Mouse (Mus musculus) midbrain, embryonic 13.5 days (tissue): ENCODE measurements at regions not wholly inside any gene's neighbourhood (a gene's known extent, or its start where the extent isn't known, plus 50 kb on each side); places are given as distances from the start of the nearest gene placed in this dataset.

Experiments
- ATAC-seq: fragments of 200-750 bp; cut with Nextera tagmentation; 2 replicates; pipeline ENCODE4 v1.8.0; 2017; ENCODE audit warnings: mild to moderate bottlenecking, moderate TSS enrichment, moderate library complexity
- H3K27ac ChIP-seq: fragments of 300-500 bp; sonication (generic); 2 replicates; pipeline ENCODE4 v1.5.1; 2015; ENCODE audit warnings: inconsistent platforms, mild to moderate bottlenecking, moderate library complexity
- H3K27me3 ChIP-seq: fragments of 300-500 bp; sonication (generic); 2 replicates; pipeline ENCODE4 v1.6.1; 2015; ENCODE audit warnings: mild to moderate bottlenecking, inconsistent platforms
- H3K36me3 ChIP-seq: fragments of 300-500 bp; sonication (generic); 2 replicates; pipeline ENCODE4 v1.6.1; 2015; ENCODE audit warnings: mild to moderate bottlenecking, inconsistent platforms
- H3K4me1 ChIP-seq: fragments of 300-500 bp; sonication (generic); replicated peaks from 2 replicates; pipeline ENCODE4 v1.6.1; 2015; ENCODE audit warnings: inconsistent platforms
- H3K4me2 ChIP-seq: fragments of 300-500 bp; sonication (generic); replicated peaks from 2 replicates; pipeline ENCODE4 v1.6.1; 2015; ENCODE audit warnings: moderate library complexity, mild to moderate bottlenecking, inconsistent platforms
- H3K4me3 ChIP-seq: fragments of 300-500 bp; sonication (generic); replicated peaks from 2 replicates; pipeline ENCODE4 v1.5.1; 2015; ENCODE audit warnings: mild to moderate bottlenecking, inconsistent platforms
- H3K9ac ChIP-seq: fragments of 300-500 bp; sonication (generic); replicated peaks from 2 replicates; pipeline ENCODE4 v1.6.1; 2015; ENCODE audit warnings: mild to moderate bottlenecking, inconsistent platforms
- H3K9me3 ChIP-seq: fragments of 300-500 bp; sonication (generic); 2 replicates; pipeline ENCODE4 v1.6.1; 2016; ENCODE audit warnings: mild to moderate bottlenecking, inconsistent platforms
- WGBS: fragments of 180-500 bp; shearing (Covaris S2); methylation state at CpG from one replicate; pipeline ENCODE4 v1.1.7; 2015; 5-methylcytosine and 5-hydroxymethylcytosine counted together

GRCm38 (mm10) chr12:99629606-99630005 lies 66.2 kb upstream of the Foxn3 start:
- Histone ChIP-seq H3K27me3 (no peaks in the 10 kb centered on the region; the same call in 1 of the 2 replicates), H3K9ac (no peak overlapping the region), H3K36me3 (no peaks in the 10 kb centered on the region), H3K9me3 (no peaks in the 10 kb centered on the region), H3K27ac (no peak overlapping the region), H3K4me2 (no peak overlapping the region), H3K4me3 (no peak overlapping the region), H3K4me1 (peaks cover 19% of the 10 kb centered on the region)
- no peak for ATAC-seq
- 84% methylated on average over 4 of the region's 4 CpGs for whole genome bisulfite sequencing

GRCm38 (mm10) chr12:99628421-99628820 lies 65.0 kb upstream of the Foxn3 start:
- Histone ChIP-seq H3K4me3 (peak overlapping the region; percentile 57; the same call in 1 of the 2 replicates), H3K27ac (peak overlapping the region; percentile 82), H3K4me1 (peaks cover 19% of the 10 kb centered on the region), H3K4me2 (peak overlapping the region; percentile 60), H3K9me3 (no peaks in the 10 kb centered on the region), H3K9ac (no peak overlapping the region), H3K36me3 (no peaks in the 10 kb centered on the region), H3K27me3 (no peaks in the 10 kb centered on the region; the same call in 1 of the 2 replicates)
- no peak for ATAC-seq
- 58% methylated on average over 3 of the region's 3 CpGs for WGBS

- Histone ChIP-seq H3K4me2 (peak overlapping the region; percentile 60), H3K27me3 (no peaks in the 10 kb centered on the region; the same call in 1 of the 2 replicates), H3K4me3 (peak overlapping the region; percentile 57), H3K9ac (peak overlapping the region; percentile 68), H3K4me1 (peaks cover 19% of the 10 kb centered on the region), H3K27ac (peak overlapping the region; percentile 82), H3K36me3 (no peaks in the 10 kb centered on the region), H3K9me3 (no peaks in the 10 kb centered on the region)
- ATAC-seq: peak; percentile 96
- WGBS: 1% methylated on average over 29 of the region's 30 CpGs
Measured at GRCm38 (mm10) chr12:99627898-99628231, 64.5 kb upstream of the Foxn3 start.

GRCm38 (mm10) chr12:99627201-99627897 lies 64.0 kb upstream of the Foxn3 start:
- Histone ChIP-seq H3K9ac (peak overlapping the region; percentile 68), H3K9me3 (no peaks in the 10 kb centered on the region), H3K27me3 (no peaks in the 10 kb centered on the region; the same call in 1 of the 2 replicates), H3K4me2 (peak overlapping the region; percentile 60), H3K36me3 (no peaks in the 10 kb centered on the region), H3K27ac (peak overlapping the region; percentile 82), H3K4me3 (peak overlapping the region; percentile 57), H3K4me1 (peaks cover 19% of the 10 kb centered on the region)
- ATAC-seq: no peak
- under 1% methylated on average over 40 of the region's 40 CpGs for WGBS

GRCm38 (mm10) chr12:99626147-99626546 lies 62.8 kb upstream of the Foxn3 start:
- 89% methylated on average over 4 of the region's 4 CpGs for WGBS
- no peak for ATAC-seq
- no peak overlapping the region for H3K4me2 ChIP-seq

GRCm38 (mm10) chr12:99625094-99625493 lies 61.7 kb upstream of the Foxn3 start:
- peaks cover 19% of the 10 kb centered on the region for H3K4me1 ChIP-seq
- 90% methylated on average over 9 of the region's 9 CpGs for WGBS
- H3K4me2 ChIP-seq: no peak overlapping the region
- H3K4me3 ChIP-seq: no peak overlapping the region
- H3K27ac ChIP-seq: no peak overlapping the region
- no peaks in the 10 kb centered on the region for H3K36me3 ChIP-seq
- H3K27me3 ChIP-seq: no peaks in the 10 kb centered on the region; the same call in 1 of the 2 replicates
- no peak for ATAC-seq
- H3K9ac ChIP-seq: no peak overlapping the region
- H3K9me3 ChIP-seq: 0 out of 2 replicates have a peak, but pooled peaks cover 4% of the 10 kb centered on the region

More at GRCm38 (mm10) chr12:99626147-99626546, 62.8 kb upstream of the Foxn3 start:
- H3K9ac ChIP-seq: no peak overlapping the region
- H3K4me1 ChIP-seq: peaks cover 19% of the 10 kb centered on the region
- no peak overlapping the region for H3K4me3 ChIP-seq
- H3K9me3 ChIP-seq: 0 out of 2 replicates have a peak, but pooled peaks cover 4% of the 10 kb centered on the region
- H3K27ac ChIP-seq: no peak overlapping the region
- H3K36me3 ChIP-seq: no peaks in the 10 kb centered on the region
- no peaks in the 10 kb centered on the region; the same call in 1 of the 2 replicates for H3K27me3 ChIP-seq

- ATAC-seq: no peak
- no peak overlapping the region for H3K27ac ChIP-seq
- H3K9me3 ChIP-seq: 0 out of 2 replicates have a peak, but pooled peaks cover 4% of the 10 kb centered on the region
- 80% methylated on average over 2 of the region's 2 CpGs for WGBS
- H3K9ac ChIP-seq: no peak overlapping the region
- no peaks in the 10 kb centered on the region for H3K27me3 ChIP-seq
- no peaks in the 10 kb centered on the region for H3K36me3 ChIP-seq
- H3K4me3 ChIP-seq: no peak overlapping the region
- H3K4me2 ChIP-seq: no peak overlapping the region
- peaks cover 10% of the 10 kb centered on the region for H3K4me1 ChIP-seq
Measured at GRCm38 (mm10) chr12:99622238-99622637, 58.9 kb upstream of the Foxn3 start.

GRCm38 (mm10) chr12:99617241-99617804 lies 53.9 kb upstream of the Foxn3 start:
- 0 out of 2 replicates have a peak, but pooled peaks cover 4% of the 10 kb centered on the region for H3K9me3 ChIP-seq
- H3K4me1 ChIP-seq: peaks cover 6% of the 10 kb centered on the region; the same call in 1 of the 2 replicates
- H3K9ac ChIP-seq: no peak overlapping the region
- H3K4me3 ChIP-seq: no peak overlapping the region
- H3K36me3 ChIP-seq: no peaks in the 10 kb centered on the region
- no peaks in the 10 kb centered on the region for H3K27me3 ChIP-seq
- 75% methylated on average over 14 of the region's 14 CpGs for WGBS
- no peak for ATAC-seq
- H3K27ac ChIP-seq: no peak overlapping the region
- H3K4me2 ChIP-seq: no peak overlapping the region

GRCm38 (mm10) chr12:99614420-99614819 lies 51.0 kb upstream of the Foxn3 start:
- H3K9me3 ChIP-seq: no peaks in the 10 kb centered on the region
- no peak overlapping the region for H3K27ac ChIP-seq
- H3K27me3 ChIP-seq: no peaks in the 10 kb centered on the region
- no peak overlapping the region for H3K4me3 ChIP-seq
- no peak for ATAC-seq
- no peaks in the 10 kb centered on the region for H3K36me3 ChIP-seq
- H3K4me2 ChIP-seq: no peak overlapping the region
- peaks cover 6% of the 10 kb centered on the region; the same call in 1 of the 2 replicates for H3K4me1 ChIP-seq
- WGBS: 71% methylated on average over 6 of the region's 6 CpGs
- H3K9ac ChIP-seq: no peak overlapping the region
